Mouse (Mus musculus): Measurements from ENCODE around the gene Gpr183. TPM values are rescaled to one million over a fixed set of nuclear protein-coding genes. Genes with fewer than 3 reads are reported as not detected.

The Gpr183 gene
- 0.02 and 0.03 TPM in 2 replicates for polyA plus RNA-seq (2012)

- peaks cover 13% of the 10 kb centered on the region for H3K4me1 ChIP-seq (ENCODE audit: control insufficient read depth)
- TF ChIP-seq GATA1 (IDR thresholded peaks at IDR 0.05; ENCODE audit: low read length) = no peak
- TF ChIP-seq TAL1 (IDR thresholded peaks at IDR 0.05; ENCODE audit: low read length) = no peak
- no peaks in the 10 kb centered on the region for H3K9me3 ChIP-seq (ENCODE audit: control insufficient read depth, low read length)
- H3K27me3 ChIP-seq (ENCODE audit: control insufficient read depth) = no peaks in the 10 kb centered on the region
- H3K36me3 ChIP-seq (ENCODE audit: control insufficient read depth) = no peaks in the 10 kb centered on the region
- no peak within 1 kb of the TSS for H3K4me3 ChIP-seq (replicated peaks)
These were observed at the start of gene Gpr183 for GRCm38 (mm10) chr14:121964990-121965389. TSS of gene Gpr183 (minus strand) at chr14:121965195.

- no peaks in the 10 kb centered on the region for H3K27me3 ChIP-seq (ENCODE audit: control insufficient read depth)
- no peaks in the 10 kb centered on the region for H3K9me3 ChIP-seq (ENCODE audit: control insufficient read depth, low read length)
- TF ChIP-seq TAL1 (IDR thresholded peaks at IDR 0.05; ENCODE audit: low read length) (no peak), GATA1 (IDR thresholded peaks at IDR 0.05; ENCODE audit: low read length) (no peak)
- peaks cover 14% of the 10 kb centered on the region for H3K36me3 ChIP-seq (ENCODE audit: control insufficient read depth)
- no peak overlapping the region for H3K4me3 ChIP-seq (replicated peaks)
- H3K4me1 ChIP-seq (ENCODE audit: control insufficient read depth) = peaks cover 15% of the 10 kb centered on the region
These were observed 48.5 kb upstream of the Gpr183 start for GRCm38 (mm10) chr14:122013417-122013951.

- TF ChIP-seq TAL1 (IDR thresholded peaks at IDR 0.05; ENCODE audit: low read length) (no peak), GATA1 (IDR thresholded peaks at IDR 0.05; ENCODE audit: low read length) (no peak)
- H3K9me3 ChIP-seq (ENCODE audit: control insufficient read depth, low read length) = no peaks in the 10 kb centered on the region
- H3K4me3 ChIP-seq (replicated peaks) = no peak overlapping the region
- H3K36me3 ChIP-seq (ENCODE audit: control insufficient read depth) = peaks cover 14% of the 10 kb centered on the region
- H3K4me1 ChIP-seq (ENCODE audit: control insufficient read depth) = peaks cover 15% of the 10 kb centered on the region
- no peaks in the 10 kb centered on the region for H3K27me3 ChIP-seq (ENCODE audit: control insufficient read depth)
These were observed 47.8 kb upstream of the Gpr183 start for GRCm38 (mm10) chr14:122012814-122013213.

- no peaks in the 10 kb centered on the region for H3K27me3 ChIP-seq (ENCODE audit: control insufficient read depth)
- peaks cover 14% of the 10 kb centered on the region for H3K36me3 ChIP-seq (ENCODE audit: control insufficient read depth)
- H3K4me3 ChIP-seq (replicated peaks) = no peak overlapping the region
- no peak for TF ChIP-seq GATA1 (IDR thresholded peaks at IDR 0.05; ENCODE audit: low read length)
- no peak for TF ChIP-seq TAL1 (IDR thresholded peaks at IDR 0.05; ENCODE audit: low read length)
- peaks cover 15% of the 10 kb centered on the region for H3K4me1 ChIP-seq (ENCODE audit: control insufficient read depth)
- H3K9me3 ChIP-seq (ENCODE audit: control insufficient read depth, low read length) = no peaks in the 10 kb centered on the region
These were observed 47.2 kb upstream of the Gpr183 start for GRCm38 (mm10) chr14:122012193-122012592.

- H3K36me3 ChIP-seq (ENCODE audit: control insufficient read depth) = peaks cover 14% of the 10 kb centered on the region
- TF ChIP-seq TAL1 (IDR thresholded peaks at IDR 0.05; ENCODE audit: low read length) = no peak
- TF ChIP-seq GATA1 (IDR thresholded peaks at IDR 0.05; ENCODE audit: low read length) = no peak
- H3K9me3 ChIP-seq (ENCODE audit: control insufficient read depth, low read length) = no peaks in the 10 kb centered on the region
- peaks cover 15% of the 10 kb centered on the region for H3K4me1 ChIP-seq (ENCODE audit: control insufficient read depth)
- no peaks in the 10 kb centered on the region for H3K27me3 ChIP-seq (ENCODE audit: control insufficient read depth)
- H3K4me3 ChIP-seq (replicated peaks) = no peak overlapping the region
These were observed 46.8 kb upstream of the Gpr183 start for GRCm38 (mm10) chr14:122011768-122012167.

- Histone ChIP-seq H3K4me3 (replicated peaks) (no peak overlapping the region), H3K36me3 (ENCODE audit: control insufficient read depth) (peaks cover 14% of the 10 kb centered on the region), H3K4me1 (ENCODE audit: control insufficient read depth) (peaks cover 15% of the 10 kb centered on the region), H3K9me3 (ENCODE audit: control insufficient read depth, low read length) (no peaks in the 10 kb centered on the region), H3K27me3 (ENCODE audit: control insufficient read depth) (no peaks in the 10 kb centered on the region)
- TF ChIP-seq TAL1 (IDR thresholded peaks at IDR 0.05; ENCODE audit: low read length) = no peak
- TF ChIP-seq GATA1 (IDR thresholded peaks at IDR 0.05; ENCODE audit: low read length) = no peak
These were observed 45.3 kb upstream of the Gpr183 start for GRCm38 (mm10) chr14:122010301-122010700.

- no peak overlapping the region for H3K4me3 ChIP-seq (replicated peaks)
- H3K9me3 ChIP-seq (ENCODE audit: control insufficient read depth, low read length) = no peaks in the 10 kb centered on the region
- H3K4me1 ChIP-seq (ENCODE audit: control insufficient read depth) = peaks cover 15% of the 10 kb centered on the region
- peaks cover 14% of the 10 kb centered on the region for H3K36me3 ChIP-seq (ENCODE audit: control insufficient read depth)
- no peak for TF ChIP-seq TAL1 (IDR thresholded peaks at IDR 0.05; ENCODE audit: low read length)
- no peak for TF ChIP-seq GATA1 (IDR thresholded peaks at IDR 0.05; ENCODE audit: low read length)
- H3K27me3 ChIP-seq (ENCODE audit: control insufficient read depth) = no peaks in the 10 kb centered on the region
These were observed 44.5 kb upstream of the Gpr183 start for GRCm38 (mm10) chr14:122009502-122009901.

GRCm38 (mm10) chr14:122008261-122008660 lies 43.3 kb upstream of the Gpr183 start:
- H3K36me3 ChIP-seq (ENCODE audit: control insufficient read depth) = peaks cover 14% of the 10 kb centered on the region
- H3K27me3 ChIP-seq (ENCODE audit: control insufficient read depth) = no peaks in the 10 kb centered on the region
- H3K4me3 ChIP-seq (replicated peaks) = no peak overlapping the region
- H3K9me3 ChIP-seq (ENCODE audit: control insufficient read depth, low read length) = no peaks in the 10 kb centered on the region
- TF ChIP-seq GATA1 (IDR thresholded peaks at IDR 0.05; ENCODE audit: low read length) = no peak
- no peak for TF ChIP-seq TAL1 (IDR thresholded peaks at IDR 0.05; ENCODE audit: low read length)
- H3K4me1 ChIP-seq (ENCODE audit: control insufficient read depth) = peaks cover 20% of the 10 kb centered on the region

- Histone ChIP-seq H3K9me3 (ENCODE audit: control insufficient read depth, low read length) (no peaks in the 10 kb centered on the region), H3K36me3 (ENCODE audit: control insufficient read depth) (peaks cover 4% of the 10 kb centered on the region; the same call in 1 of the 2 replicates), H3K4me1 (ENCODE audit: control insufficient read depth) (peaks cover 10% of the 10 kb centered on the region), H3K27me3 (ENCODE audit: control insufficient read depth) (no peaks in the 10 kb centered on the region), H3K4me3 (replicated peaks) (no peak overlapping the region)
- no peak for TF ChIP-seq GATA1 (IDR thresholded peaks at IDR 0.05; ENCODE audit: low read length)
- no peak for TF ChIP-seq TAL1 (IDR thresholded peaks at IDR 0.05; ENCODE audit: low read length)
These were observed 38.8 kb upstream of the Gpr183 start for GRCm38 (mm10) chr14:122003812-122004211.

GRCm38 (mm10) chr14:122002224-122002623 lies 37.2 kb upstream of the Gpr183 start:
- H3K4me1 ChIP-seq (ENCODE audit: control insufficient read depth) = peaks cover 10% of the 10 kb centered on the region
- H3K27me3 ChIP-seq (ENCODE audit: control insufficient read depth) = no peaks in the 10 kb centered on the region
- TF ChIP-seq GATA1 (IDR thresholded peaks at IDR 0.05; ENCODE audit: low read length) (no peak), TAL1 (IDR thresholded peaks at IDR 0.05; ENCODE audit: low read length) (no peak)
- H3K9me3 ChIP-seq (ENCODE audit: control insufficient read depth, low read length) = no peaks in the 10 kb centered on the region
- H3K36me3 ChIP-seq (ENCODE audit: control insufficient read depth) = peaks cover 11% of the 10 kb centered on the region
- no peak overlapping the region for H3K4me3 ChIP-seq (replicated peaks)

Data from erythroblast, embryonic 14.5 days (primary cell).